Mouse (Mus musculus) retina, adult 2 months (tissue): ENCODE results near the gene 9530077C05Rik.
"Not testable (repeated sequence)": the region's sequence is repeated elsewhere in the genome, so short reads cannot be mapped to it uniquely, and the experiment has no call there.

Source experiments
- DNase-seq: peaks from one replicate; pipeline ENCODE4 v3.0.0-alpha.2; 2012; ENCODE audit warnings: low read depth, low spot score

The 9530077C05Rik gene

DNA sequence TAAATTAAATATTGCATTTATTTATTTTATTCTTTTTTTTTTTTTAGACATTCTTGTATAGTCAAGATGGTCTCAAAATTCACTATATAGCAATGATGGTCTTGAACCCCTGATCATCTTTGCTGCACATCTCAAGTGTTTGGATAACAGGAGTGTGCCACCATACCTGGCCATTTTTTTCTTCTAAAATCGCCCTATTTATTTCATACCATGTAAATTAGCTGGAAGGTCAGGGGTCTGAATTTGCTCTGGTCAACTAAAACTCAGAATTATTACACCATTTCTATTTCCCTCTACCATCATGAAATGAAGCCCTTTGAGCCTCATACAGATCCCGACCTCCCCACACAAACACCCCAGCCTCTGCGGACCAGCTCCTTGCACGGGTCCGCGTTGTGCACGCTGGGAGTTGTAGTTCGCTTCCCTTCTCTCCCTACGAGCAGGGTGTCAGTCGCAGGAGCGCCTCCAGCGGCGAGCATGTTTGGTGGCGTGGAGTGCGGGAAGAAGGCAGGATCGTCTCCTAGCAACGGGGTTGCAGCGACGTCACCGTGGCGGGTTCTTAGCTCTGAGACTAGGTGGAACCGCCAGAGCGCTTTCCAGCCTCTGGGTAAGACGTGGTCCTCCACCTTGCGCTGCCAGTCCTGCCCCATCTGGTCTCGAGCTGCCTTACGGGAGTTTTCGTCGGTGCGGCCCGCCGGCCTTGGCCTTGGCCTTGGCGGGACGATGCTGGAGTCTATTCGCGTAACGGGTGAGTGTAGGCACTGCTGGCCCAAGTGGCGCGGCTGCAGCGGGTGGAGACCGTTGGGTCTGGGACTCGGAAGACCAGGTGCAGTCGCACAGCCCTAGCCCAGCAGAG, at the start of gene 9530077C05Rik:
TSS of gene 9530077C05Rik (plus strand) at position 512 of the 856 bp plus-strand sequence.
- peak; percentile 93 for DNase-seq

DNA sequence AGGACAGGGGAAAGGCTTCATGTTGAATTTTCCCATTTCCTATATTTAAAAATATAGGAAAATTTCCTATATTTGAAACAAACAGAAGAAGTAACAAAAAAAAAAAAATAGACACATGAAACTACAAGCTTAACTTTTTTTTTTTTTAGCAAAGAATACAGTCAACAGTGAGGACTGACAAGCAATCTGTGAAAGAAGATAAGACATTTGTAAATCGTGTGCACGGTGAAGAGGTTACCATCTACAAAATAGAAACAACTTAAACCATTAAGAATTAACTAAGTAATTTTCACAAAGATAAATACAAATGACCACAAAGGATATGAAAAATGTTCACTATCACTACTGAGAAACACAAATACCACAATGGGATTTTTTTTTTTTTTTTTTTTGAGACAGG, 45.1 kb upstream of the 9530077C05Rik start:
- no peak for DNase-seq

DNA sequence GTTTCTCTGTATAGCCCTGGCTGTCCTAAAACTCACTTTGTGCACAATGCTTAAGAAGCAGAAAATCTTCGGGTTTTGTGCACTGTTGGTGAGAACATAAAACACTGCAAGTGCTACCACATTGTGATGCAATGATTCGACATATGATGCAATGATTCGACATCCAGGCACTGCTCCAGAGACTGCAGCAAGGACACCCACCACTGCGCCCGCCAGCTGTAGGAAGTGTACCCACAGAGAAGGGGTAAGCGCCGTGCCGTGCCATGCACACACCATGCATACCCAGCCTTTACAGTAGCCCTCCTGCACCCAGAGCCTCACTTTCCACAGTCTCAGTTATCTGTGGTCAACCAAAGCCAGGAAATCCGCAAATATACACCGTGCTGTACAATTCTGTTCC, 44.7 kb upstream of the 9530077C05Rik start:
- DNase-seq = no peak

DNA sequence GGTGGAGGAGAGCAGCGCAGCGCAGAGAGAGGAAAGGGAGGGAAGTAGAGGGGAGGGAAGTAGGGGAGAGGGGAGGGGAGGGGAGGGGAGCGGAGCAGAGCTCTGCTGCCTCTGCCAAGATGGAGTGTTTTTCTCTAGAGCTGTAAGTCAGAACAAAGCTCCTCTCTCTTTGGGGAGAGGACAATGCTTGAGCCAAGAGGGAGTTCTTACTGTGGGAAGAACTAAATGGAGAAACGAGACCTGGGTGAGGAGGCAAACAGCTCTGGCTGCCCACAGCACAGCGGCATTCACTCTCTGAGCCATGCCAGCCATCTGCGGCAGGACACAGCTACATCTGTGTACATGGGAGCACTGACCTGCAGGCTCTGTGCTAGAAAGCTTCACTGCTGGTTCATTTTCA, 43.3 kb upstream of the 9530077C05Rik start:
- no peak for DNase-seq

DNA sequence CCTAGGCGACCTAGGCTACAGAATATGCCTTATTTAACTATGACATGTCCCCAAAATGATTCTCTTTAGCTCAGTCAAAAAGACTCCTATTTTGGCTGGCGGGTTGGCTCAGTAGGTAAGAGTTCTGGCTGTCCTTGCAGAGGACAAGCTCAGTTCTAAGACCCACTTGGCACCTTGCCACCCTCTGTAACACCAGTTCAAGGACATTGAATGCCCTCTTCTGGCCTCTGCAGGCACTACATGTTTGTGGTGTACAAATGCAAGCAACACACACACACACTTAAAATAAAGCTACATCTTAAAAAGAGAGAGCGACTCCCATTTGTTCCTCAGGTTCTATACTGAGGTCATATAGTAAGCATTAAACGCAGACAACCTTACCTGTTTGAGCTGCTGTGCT, 38.6 kb upstream of the 9530077C05Rik start:
- DNase-seq = no peak

DNA sequence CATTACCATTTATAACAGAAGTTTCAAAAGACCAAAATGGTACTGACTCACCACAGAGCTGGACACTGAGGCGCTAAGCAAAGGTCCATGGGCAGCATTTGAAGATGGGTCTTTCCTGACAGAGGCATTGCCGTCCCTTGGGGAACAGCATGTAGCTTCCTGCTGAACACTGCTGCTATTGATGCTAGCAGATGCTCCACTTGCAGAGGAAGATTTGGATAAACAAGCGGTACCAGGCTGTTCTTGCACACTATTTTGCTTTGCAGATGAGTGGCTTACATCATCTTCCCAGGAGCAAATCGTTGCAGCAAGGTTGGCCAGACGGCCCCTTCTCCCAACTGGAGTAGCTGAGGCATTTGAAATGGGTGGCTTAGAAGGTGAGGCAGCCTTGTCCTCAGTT, 35.2 kb upstream of the 9530077C05Rik start:
- DNase-seq = no peak

DNA sequence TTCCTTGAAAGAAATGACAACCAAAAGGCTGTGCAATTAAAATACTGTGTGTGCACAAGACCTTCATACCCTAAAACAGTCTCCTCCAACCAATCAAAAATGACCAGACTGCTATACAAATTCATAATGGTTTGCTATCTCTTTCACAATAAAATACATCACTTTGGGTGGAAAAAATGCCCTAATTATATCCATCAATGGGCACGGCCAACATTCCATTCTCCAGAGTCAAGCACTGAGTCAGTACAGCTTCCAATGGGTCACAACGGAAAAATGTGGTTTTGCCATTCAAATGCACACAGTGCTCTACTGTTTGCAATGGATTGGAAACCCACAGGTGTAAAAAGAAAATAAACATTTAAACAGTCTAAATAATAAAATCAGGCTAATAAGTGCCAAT, 25.4 kb upstream of the 9530077C05Rik start:
- DNase-seq = no peak

DNA sequence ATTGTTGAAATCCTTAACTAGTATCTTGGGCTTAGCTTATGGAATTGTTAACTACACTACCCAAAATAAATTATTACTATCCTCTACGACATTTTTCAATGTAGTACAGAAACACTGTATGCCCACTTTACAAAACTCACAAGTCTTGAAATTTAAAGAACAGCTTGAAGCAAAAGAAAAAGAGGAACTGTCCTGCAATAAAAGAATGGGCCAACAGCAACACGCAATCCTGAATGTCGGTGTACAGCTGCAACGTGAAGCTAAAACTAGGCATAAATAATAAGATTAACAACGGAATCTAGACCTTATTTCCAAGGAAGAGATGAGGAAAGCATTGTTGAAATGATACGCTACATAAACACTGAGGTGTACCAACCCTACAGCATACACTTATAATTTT, 23.4 kb upstream of the 9530077C05Rik start:
- DNase-seq = no peak

DNA sequence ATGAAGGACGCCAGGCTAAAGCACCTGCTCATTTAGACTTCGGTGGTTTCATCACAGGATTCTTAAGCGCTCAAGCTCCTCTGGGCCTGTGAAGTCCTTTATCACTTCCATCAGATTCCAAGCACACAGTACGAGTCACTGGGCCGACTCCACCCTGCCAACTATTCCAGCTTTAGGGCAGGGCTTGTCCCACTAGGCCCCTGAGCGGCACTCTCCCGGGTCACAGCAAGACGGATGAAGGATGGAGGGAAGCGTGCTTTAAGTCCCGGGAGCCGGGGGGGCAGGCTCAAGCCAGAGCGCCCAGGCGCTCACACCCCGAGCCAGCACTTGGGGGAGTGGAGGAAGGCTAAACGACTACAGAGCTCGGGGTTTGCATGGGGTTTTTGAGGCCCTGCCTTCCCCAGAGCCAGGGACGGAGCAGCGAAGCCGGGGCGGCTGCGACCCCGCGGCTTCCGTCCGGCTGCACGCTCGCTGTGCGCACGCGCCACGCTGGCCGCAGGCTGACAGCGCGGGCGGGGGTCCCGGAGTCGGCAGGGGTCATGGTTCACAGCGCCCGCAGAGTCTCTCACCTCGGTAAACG, 22.8 kb upstream of the 9530077C05Rik start:
- no peak for DNase-seq

DNA sequence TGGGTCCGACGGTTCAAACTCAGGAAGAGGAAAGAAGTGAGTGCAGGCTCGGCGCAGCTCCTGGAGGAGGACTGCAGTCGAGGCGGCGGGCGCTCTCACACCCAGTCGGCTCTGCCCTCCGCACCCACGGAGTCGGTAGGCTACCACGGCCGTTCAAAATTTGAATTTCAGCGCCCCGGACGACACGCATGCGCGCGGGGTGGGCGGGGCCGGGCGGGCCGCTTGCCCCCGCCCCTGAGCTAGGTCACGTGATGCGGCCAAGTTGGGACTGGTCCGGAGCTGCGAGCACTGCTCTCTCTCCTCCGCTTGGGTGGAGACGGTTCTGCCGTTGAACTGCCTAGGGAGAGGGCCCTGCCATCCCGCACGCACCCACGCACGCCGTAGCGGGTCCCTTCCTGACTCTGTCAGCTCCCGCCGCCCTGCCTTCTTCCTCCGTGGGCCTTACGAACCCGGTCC, 22.3 kb upstream of the 9530077C05Rik start, which contains the start of gene Anln:
TSS of gene Anln (minus strand) at position 168 of the 456 bp plus-strand sequence.
- DNase-seq = peak; percentile 65

DNA sequence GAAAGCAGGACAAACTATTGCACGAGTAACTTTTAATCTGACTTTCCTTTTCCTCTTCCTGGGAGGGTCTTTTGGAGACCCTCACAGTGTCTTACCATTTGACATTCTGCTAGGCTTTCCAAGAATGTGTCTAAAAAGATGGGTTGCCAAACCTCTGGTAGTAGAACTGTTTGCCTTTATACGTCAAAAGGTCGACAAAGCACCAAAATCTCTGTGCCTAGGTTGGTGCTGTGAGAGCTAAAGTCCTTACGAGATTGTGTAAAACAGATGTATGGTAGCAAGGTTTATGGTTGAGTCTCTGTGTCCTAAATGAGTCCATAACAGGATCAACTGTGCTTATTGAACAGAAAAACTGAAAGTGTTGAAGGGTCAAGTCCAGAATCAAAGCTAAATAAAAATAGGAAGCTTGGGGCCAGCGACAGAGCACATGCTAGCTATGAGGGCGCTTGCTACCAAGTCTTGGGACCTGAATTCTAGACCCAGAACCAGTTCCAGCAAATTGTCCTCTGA, 21.5 kb upstream of the 9530077C05Rik start:
- DNase-seq = no peak

DNA sequence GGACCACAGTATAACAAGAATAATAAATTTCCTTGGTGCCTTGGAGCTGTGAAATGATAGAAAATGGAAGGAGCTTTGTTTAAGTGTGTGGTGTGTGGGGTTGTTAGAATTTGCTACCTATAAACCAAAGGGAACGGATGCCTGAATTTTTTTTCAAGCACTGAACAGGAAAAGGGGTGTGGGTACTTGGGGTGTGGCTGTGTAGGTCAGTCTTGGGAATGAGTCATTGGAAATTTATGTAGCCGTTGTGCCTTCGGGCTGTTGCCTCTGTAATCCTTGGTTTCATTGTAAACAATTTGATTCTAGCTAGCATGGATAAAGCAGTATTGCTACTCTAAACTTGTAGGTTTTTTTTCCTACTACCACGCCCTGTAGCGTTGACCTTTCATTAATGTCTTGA, 20.9 kb upstream of the 9530077C05Rik start:
- DNase-seq = no peak

DNA sequence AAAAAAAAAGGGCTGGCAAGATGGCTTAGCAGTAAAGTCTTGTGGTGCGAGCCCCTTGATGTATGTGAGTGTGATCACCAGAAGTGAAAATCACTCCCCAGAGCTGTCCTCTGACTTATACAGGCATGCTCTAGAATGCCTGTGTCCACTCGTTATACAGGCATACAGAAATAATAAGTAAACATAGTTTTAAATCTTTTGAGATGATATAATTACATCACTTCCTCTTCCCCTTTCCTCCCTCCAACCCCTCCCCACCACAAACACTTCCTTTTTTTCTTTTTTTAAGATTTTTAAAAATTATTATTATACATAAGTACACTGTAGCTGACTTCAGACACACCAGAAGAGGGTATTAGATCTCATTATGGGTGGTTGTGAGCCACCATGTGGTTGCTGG, 16.6 kb upstream of the 9530077C05Rik start:
- no peak for DNase-seq

DNA sequence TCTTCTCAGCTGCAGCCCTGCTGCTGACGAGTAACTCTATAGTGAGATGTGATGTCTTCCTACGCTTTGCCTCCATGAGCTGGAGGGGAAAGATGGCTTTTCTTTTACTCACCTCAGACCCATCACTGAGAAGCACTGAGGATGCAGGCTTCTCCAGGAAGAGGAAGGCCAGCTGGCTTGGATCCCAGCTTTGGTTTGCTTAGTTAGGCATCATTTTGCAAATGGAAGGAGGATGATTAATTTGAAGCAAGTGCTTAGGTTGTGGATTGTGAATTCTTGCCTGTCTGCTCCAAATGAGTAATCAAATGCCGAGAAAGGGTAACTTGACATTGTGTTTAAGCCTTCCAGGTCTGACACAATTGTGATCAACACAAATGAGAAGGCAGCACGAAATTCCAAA, 12.3 kb upstream of the 9530077C05Rik start:
- DNase-seq = no peak

DNA sequence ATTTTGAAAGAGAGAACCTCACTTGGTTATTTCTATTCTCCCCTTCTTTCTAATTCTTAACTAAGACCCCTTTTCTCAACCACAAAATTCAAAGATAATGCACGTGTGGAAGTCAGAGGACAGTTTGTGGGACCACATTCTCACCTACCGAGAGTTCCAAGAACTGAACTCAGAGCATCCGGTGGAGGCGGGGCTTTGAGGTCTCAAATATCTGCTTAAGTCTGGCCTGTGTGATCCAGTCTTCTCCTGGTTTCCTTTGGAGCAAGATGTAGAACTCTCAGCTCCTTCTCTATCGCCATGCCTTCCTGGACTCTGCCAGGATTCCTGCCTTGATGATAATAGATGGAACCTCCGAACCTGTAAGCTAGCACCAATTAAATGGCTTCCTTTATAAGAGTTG, 9.3 kb upstream of the 9530077C05Rik start:
- DNase-seq = no peak

DNA sequence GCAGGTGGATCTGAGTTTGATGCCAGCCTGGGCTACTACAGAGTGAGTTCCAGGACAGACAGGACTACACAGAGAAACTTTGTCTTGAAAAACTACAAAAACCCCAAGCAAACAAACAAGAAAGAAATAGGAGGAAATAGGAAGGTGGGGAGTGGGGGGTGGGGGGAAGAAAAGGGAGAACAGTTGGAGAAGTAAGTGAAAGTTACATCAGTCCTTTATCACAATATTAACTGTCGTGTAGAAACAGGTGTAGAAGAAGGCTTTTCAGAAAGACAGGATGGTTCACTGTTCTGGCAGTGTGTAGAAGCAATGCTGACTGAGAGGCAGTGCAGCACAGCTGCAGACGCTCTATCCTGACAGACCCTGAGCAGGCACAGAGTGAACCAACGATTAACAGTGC, 8.3 kb upstream of the 9530077C05Rik start:
- no peak for DNase-seq

DNA sequence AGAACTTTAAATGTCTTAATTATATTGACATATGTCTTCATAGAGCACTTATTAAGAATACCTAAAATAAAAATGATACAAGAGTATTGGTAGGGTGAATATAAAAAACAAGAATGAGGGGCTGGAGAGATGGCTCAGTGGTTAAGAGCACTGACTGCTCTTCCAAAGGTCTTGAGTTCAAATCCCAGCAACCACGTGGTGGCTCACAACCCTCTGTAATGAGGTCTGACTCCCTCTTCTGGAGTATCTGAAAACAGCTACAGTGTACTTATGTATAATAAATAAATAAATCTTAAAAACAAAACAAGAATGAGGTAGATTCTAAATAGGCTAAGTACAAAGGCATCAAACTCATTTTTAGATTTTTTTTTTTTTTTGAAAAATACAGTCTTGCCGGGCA, 7.8 kb upstream of the 9530077C05Rik start:
- not testable (repeated sequence) for DNase-seq

DNA sequence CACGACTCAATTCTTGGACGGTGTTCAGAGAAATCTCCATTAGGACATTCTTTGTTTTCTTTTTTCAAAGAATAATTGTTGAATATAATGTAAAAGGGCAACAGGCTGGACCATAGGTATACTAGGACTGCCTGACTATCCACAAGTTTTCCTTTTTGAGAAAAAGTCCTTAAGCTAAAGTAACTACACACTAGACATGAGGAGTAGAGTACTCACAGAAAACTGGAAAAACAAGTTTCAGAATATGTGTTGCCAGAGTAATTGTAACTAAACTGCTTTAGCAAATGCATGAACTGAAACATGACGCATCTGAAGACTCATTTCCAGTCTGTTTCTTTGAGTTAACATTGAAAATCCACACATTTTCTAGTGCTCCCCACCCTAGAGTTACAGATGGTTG, 5.9 kb upstream of the 9530077C05Rik start:
- no peak for DNase-seq

DNA sequence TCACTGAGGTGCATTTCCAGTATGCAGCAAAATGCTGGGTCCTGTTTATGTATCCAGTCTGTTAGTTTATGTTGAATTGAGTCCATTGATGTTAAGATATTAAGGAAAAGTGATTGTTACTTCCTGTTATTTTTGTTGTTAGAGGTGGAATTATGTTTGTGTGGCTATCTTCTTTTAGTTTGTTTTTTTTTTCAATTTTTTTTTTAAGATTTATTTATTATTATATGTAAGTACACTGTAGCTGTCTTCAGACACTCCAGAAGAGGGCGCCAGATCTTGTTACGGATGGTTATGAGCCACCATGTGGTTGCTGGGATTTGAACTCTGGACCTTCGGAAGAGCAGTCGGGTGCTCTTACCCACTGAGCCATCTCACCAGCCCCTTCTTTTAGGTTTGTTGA, 3.7 kb upstream of the 9530077C05Rik start:
- DNase-seq = not testable (repeated sequence)

DNA sequence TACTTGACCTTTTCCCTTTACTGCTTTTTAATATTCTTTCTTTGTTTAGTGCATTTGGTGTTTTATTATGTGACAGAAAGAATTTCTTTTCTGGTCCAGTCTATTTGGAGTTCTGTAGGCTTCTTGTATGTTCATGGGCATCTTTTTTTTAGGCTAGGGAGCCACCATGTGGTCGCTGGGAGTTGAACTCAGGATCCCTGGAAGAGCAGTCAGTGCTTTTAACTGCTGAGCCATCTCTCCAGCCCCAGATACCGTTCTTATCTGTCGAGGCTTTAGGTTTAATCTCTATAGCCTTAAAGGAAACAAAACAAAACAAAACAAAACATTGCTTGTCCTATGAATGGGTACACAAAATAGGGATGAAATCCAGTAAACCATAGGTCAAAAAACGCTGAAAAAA, 3.0 kb upstream of the 9530077C05Rik start:
- not testable (repeated sequence) for DNase-seq

DNA sequence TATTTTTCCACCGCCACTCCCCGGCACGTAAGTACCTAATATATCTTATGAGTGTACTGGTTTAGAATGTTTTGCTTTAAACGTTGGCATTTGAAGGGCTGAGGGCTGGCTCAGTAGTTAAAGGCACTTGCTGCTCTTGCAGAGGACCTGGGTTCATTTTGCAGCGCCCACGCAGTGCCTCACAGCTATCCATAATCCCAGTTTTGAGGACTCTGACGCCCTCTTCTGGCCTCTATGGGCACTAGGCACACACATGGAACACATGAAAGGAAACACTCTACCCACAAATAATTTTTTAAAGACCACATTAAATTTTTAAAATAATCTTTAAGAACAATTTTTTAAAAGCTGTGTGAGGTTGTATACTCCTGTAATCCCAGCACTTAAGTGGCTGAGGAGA, 1.8 kb upstream of the 9530077C05Rik start:
- no peak for DNase-seq

DNA sequence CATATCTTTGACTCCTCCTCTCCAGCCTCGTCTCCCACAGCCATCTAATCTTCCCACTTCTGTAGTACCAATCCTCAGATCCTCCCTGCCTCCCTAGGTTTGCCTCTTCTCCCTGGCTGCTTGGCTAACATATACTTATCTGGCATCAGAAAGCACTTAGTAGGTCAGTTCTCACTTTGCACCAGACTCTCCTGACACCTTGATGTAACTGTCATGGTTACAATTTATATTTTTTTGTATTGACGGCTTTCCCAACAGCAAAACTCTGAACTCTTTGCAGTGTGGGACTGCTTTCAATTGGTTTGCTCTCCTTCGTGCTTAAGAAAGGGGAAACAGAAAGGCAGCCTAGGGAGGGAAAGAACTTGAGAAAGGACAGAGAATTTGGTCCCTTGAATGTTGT, 4.9 kb downstream of the 9530077C05Rik start:
- no peak for DNase-seq

DNA sequence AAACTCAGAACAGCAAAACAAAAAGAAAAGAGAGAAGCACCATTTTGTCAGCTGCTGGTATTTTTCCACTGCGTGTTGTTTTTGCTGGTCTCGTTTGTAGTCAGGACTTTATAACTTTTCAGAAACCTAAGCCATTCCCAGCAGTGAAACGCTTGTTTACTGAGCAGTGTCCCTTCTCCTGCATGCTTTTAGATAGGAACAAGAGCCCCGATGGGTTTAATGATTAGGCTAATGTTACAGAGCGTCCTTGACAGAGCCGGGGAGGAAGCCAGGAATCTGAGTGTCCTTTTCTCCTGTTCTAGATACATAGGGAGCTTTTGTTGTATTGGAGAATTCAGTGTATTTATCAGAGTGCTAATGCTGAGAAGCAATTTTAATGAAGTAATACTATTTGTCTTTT, 6.2 kb downstream of the 9530077C05Rik start:
- no peak for DNase-seq
